14 mouse cellular contexts compared by ENCODE assay signal in genomic region chr3:61368446-61368845, GRCm38 (mm10). TPM values are rescaled to one million over a fixed set of nuclear protein-coding genes. Genes with fewer than 3 reads are reported as not detected.
DNase-seq lines count a peak whose midpoint lies in the region; ATAC-seq lines count a peak whose summit lies in the region.
"Had no signal": no experiment of that assay in that cellular context is flagged by ENCODE, and none has a peak within 500 bp of the region (broad histone marks: within the 10 kb centered on the region; RNA-seq: fewer than 3 reads in every experiment).

No protein-coding gene starts in this region.

- DNase-seq in hindbrain, embryonic 14.5 days (ENCODE audit: low spot score) = no peak
- no peak for DNase-seq in hindbrain, embryonic 11.5 days (ENCODE audit: low spot score)
- DNase-seq in thymus, postnatal 25 days = peak; percentile 9
- no peak for DNase-seq in thymus, adult 18-20 months
- DNase-seq in lung, postnatal 14 days = peak; percentile 10
- DNase-seq in yolk sac, embryonic 10.5 days (ENCODE audit: low spot score) = no peak
- no peak for DNase-seq in natural killer cell, adult 2 months (ENCODE audit: low spot score in 2 of 2)
- DNase-seq: adrenal gland, postnatal 36 days; cerebellum, adult 11-12 months; spleen, adult 18-20 months had no signal

- WGBS in hindbrain, embryonic 14.5 days = 97% methylated on average over 1 of the region's 1 CpGs
- 95% methylated on average over 1 of the region's 1 CpGs for WGBS in hindbrain, embryonic 11.5 days
- WGBS in kidney, embryonic 16.5 days = 87% methylated on average over 1 of the region's 1 CpGs

- H3K27ac ChIP-seq in hindbrain, embryonic 14.5 days = no peak overlapping the region
- H3K27ac ChIP-seq in hindbrain, embryonic 11.5 days (ENCODE audit: low read depth, low read length) = no peak overlapping the region
- no peak overlapping the region for H3K27ac ChIP-seq in kidney, embryonic 16.5 days (ENCODE audit: low read length)
- H3K27ac ChIP-seq: liver, embryonic 14.5 days had no signal

- peak overlapping the region; percentile 91; the same call in 1 of the 2 replicates for H3K4me2 ChIP-seq in hindbrain, embryonic 14.5 days (replicated peaks)
- no peak overlapping the region for H3K4me2 ChIP-seq in hindbrain, embryonic 11.5 days (replicated peaks; ENCODE audit: low read depth, low read length)
- no peak overlapping the region for H3K4me2 ChIP-seq in kidney, embryonic 16.5 days (replicated peaks; ENCODE audit: low read depth, low read length)
- H3K4me2 ChIP-seq: heart, embryonic 12.5 days had no signal

- H3K9ac ChIP-seq in hindbrain, embryonic 14.5 days = no peak overlapping the region
- H3K9ac ChIP-seq in hindbrain, embryonic 11.5 days (ENCODE audit: low read depth, low read length) = no peak overlapping the region
- H3K9ac ChIP-seq in kidney, embryonic 16.5 days (replicated peaks; ENCODE audit: low read length) = no peak overlapping the region
- H3K9ac ChIP-seq: heart, embryonic 12.5 days; liver, embryonic 14.5 days had no signal

- H3K4me3 ChIP-seq in hindbrain, embryonic 14.5 days (replicated peaks; ENCODE audit: low read length) = no peak overlapping the region
- H3K4me3 ChIP-seq in hindbrain, embryonic 11.5 days (ENCODE audit: low read depth, low read length) = no peak overlapping the region
- H3K4me3 ChIP-seq in kidney, embryonic 16.5 days (ENCODE audit: low read length) = no peak overlapping the region
- H3K4me3 ChIP-seq: heart, embryonic 12.5 days had no signal

- no peak for ATAC-seq in hindbrain, embryonic 14.5 days (ENCODE audit: low FRiP score)
- no peak for ATAC-seq in hindbrain, embryonic 11.5 days (ENCODE audit: low FRiP score)
- no peak for ATAC-seq in kidney, embryonic 16.5 days (ENCODE audit: low FRiP score, low TSS enrichment)

- H3K36me3 ChIP-seq in hindbrain, embryonic 14.5 days (replicated peaks; ENCODE audit: control insufficient read depth, insufficient read depth) = peaks cover 7% of the 10 kb centered on the region; the same call in 1 of the 2 replicates
- H3K36me3 ChIP-seq in hindbrain, embryonic 11.5 days (ENCODE audit: control insufficient read depth, insufficient read depth, low read length) = no peaks in the 10 kb centered on the region
- H3K36me3 ChIP-seq in kidney, embryonic 16.5 days (ENCODE audit: insufficient read depth, low read length) = no peaks in the 10 kb centered on the region
- H3K36me3 ChIP-seq: heart, embryonic 12.5 days had no signal

- H3K4me1 ChIP-seq in hindbrain, embryonic 14.5 days (replicated peaks; ENCODE audit: control insufficient read depth, insufficient read depth, low read length) = peaks cover 29% of the 10 kb centered on the region
- no peaks in the 10 kb centered on the region for H3K4me1 ChIP-seq in hindbrain, embryonic 11.5 days (replicated peaks; ENCODE audit: control insufficient read depth, insufficient read depth, low read length)
- H3K4me1 ChIP-seq in kidney, embryonic 16.5 days (ENCODE audit: insufficient read depth, low read length) = peaks cover 5% of the 10 kb centered on the region

- H3K9me3 ChIP-seq in hindbrain, embryonic 14.5 days (ENCODE audit: control insufficient read depth, low read length) = no peaks in the 10 kb centered on the region
- H3K9me3 ChIP-seq in hindbrain, embryonic 11.5 days (ENCODE audit: control insufficient read depth, low read length) = no peaks in the 10 kb centered on the region
- H3K9me3 ChIP-seq in kidney, embryonic 16.5 days (ENCODE audit: low read length) = no peaks in the 10 kb centered on the region
- H3K9me3 ChIP-seq: heart, embryonic 12.5 days had no signal

- no peaks in the 10 kb centered on the region for H3K27me3 ChIP-seq in hindbrain, embryonic 14.5 days (ENCODE audit: control insufficient read depth, insufficient read depth, low read length)
- H3K27me3 ChIP-seq in hindbrain, embryonic 11.5 days (ENCODE audit: control insufficient read depth, insufficient read depth, low read length) = no peaks in the 10 kb centered on the region
- no peaks in the 10 kb centered on the region for H3K27me3 ChIP-seq in kidney, embryonic 16.5 days (ENCODE audit: insufficient read depth, low read length)
- H3K27me3 ChIP-seq: heart, embryonic 12.5 days had no signal

RNA-seq across cellular contexts. Expression of gene B430305J03Rik, which starts 2.7 kb away (rescaled TPM):
- not detected in 2 replicates for polyA plus RNA-seq in hindbrain, embryonic 14.5 days (2014; fragmentation: Nextera tagmentation; extraction: Ambion mirVana)
- not detected in 2 replicates for polyA plus RNA-seq in hindbrain, embryonic 11.5 days (2014; fragmentation: Nextera tagmentation; extraction: Ambion mirVana)
- polyA plus RNA-seq in kidney, embryonic 16.5 days (2015; fragmentation: Nextera tagmentation; extraction: Ambion mirVana) = not detected in 2 replicates
- polyA plus RNA-seq: heart, embryonic 12.5 days; intestine, embryonic 14.5 days had no signal

RNA-seq across cellular contexts. Expression of gene Rap2b, which starts 7.0 kb away (rescaled TPM):
- polyA plus RNA-seq in hindbrain, embryonic 14.5 days (2014; fragmentation: Nextera tagmentation; extraction: Ambion mirVana) = 12.4 and 13.1 TPM in 2 replicates
- polyA plus RNA-seq in hindbrain, embryonic 11.5 days (2014; fragmentation: Nextera tagmentation; extraction: Ambion mirVana) = 13.4 and 13.8 TPM in 2 replicates
- 5.8 and 5.9 TPM in 2 replicates for polyA plus RNA-seq in kidney, embryonic 16.5 days (2015; fragmentation: Nextera tagmentation; extraction: Ambion mirVana)

Comparison
In these comparisons a context has a peak if more than half of its experiments do, and no peak if none do; other contexts are left out.
1. DNase-seq: peak in thymus, postnatal 25 days (single experiment) and lung, postnatal 14 days (single experiment); none in hindbrain, embryonic 14.5 days (single experiment), hindbrain, embryonic 11.5 days (single experiment), thymus, adult 18-20 months (0 of 2), yolk sac, embryonic 10.5 days (single experiment) and natural killer cell, adult 2 months (0 of 2).